Mouse (Mus musculus): ENCODE measurements at regions not wholly inside any gene's neighbourhood (a gene's known extent, or its start where the extent isn't known, plus 50 kb on each side); places are given as distances from the start of the nearest gene placed in this dataset.

GRCm38 (mm10) chr3:117049410-117049809 is 80.6 kb upstream of the Palmd start:
- TF ChIP-seq EP300 (IDR thresholded peaks at IDR 0.05; ENCODE audit: insufficient read depth, low read depth, low read length): no peak
- TF ChIP-seq CTCF (IDR thresholded peaks at IDR 0.05): no peak
- TF ChIP-seq POLR2A (IDR thresholded peaks at IDR 0.05; ENCODE audit: insufficient read depth, low read depth, low read length): no peak

All from heart, adult 2 months (tissue).